Mouse (Mus musculus) heart, postnatal 0 days (tissue): ENCODE measurements around the gene Gm37240.

Experiments used
- CTCF ChIP-seq: IDR thresholded peaks from 2 replicates; pipeline ENCODE4 v1.5.1; 2016; ENCODE audit warnings: antibody characterized with exemption, control low read depth, low read depth
- EP300 ChIP-seq: IDR thresholded peaks from 2 replicates; pipeline ENCODE4 v1.6.1; 2016; ENCODE audit warnings: antibody characterized with exemption, low read depth

DNA sequence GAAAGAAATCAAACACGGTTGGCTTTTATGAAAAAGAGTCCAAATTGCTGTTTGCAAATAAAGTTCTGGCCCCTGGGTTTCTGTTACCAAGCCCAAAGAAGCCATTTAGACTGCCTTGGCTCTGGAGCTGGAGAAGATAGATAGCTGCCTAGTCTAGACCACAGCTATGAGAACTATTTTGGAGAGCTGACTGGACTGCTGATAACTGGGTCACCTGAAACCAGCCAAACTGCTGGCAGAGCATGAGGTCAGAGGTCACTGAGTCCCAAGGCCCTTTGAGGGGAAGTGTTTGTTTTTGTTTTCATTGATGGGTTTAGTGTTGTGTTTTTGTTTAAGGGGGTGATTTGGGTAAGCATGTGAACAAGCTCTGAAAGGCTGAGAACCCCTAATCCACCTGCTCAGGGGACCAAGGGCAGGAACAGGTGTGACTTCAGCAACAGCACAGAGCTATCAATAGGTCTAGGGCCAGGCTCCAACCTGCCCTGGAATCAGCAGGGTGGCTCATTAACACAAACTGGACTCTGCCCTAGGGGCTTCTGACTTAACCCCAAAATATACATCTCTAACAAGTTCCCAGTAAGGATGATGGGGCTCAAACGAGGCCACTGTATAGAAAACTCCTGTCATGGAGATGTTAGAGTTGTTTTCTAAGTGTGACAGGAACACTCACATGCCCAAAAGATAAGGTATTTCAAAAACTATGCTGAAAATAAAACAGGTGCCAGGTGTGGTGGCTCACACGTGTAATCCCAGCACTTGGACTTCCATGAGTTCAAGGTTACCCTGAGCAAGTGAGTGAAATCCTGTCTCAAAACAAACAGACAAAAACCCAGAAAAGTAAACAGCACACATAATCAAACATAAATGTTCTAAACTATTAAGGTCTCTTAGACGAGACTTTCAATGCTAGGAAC lies 74.0 kb downstream of the Gm37240 start:
- TF ChIP-seq CTCF (no peak), EP300 (no peak)
